Mouse (Mus musculus): ENCODE results near the gene Znrf2.

The Znrf2 gene

GRCm38 (mm10) chr6:54816388-54817065 is at the start of gene Znrf2:
TSS of gene Znrf2 (plus strand) at chr6:54816916.
- peak; percentile 98 for DNase-seq (ENCODE audit: low read depth)

GRCm38 (mm10) chr6:54767746-54768145 is 49.0 kb upstream of the Znrf2 start:
- DNase-seq (ENCODE audit: low read depth) = no peak

GRCm38 (mm10) chr6:54770766-54771165 is 46.0 kb upstream of the Znrf2 start:
- no peak for DNase-seq (ENCODE audit: low read depth)

- no peak for DNase-seq (ENCODE audit: low read depth)
Observed at GRCm38 (mm10) chr6:54771171-54771570, 45.5 kb upstream of the Znrf2 start.

- no peak for DNase-seq (ENCODE audit: low read depth)
Observed at GRCm38 (mm10) chr6:54772078-54772477, 44.6 kb upstream of the Znrf2 start.

- DNase-seq (ENCODE audit: low read depth) = peak; percentile 49
Observed at GRCm38 (mm10) chr6:54775739-54776138, 41.0 kb upstream of the Znrf2 start.

GRCm38 (mm10) chr6:54777661-54778060 is 39.1 kb upstream of the Znrf2 start:
- DNase-seq (ENCODE audit: low read depth) = no peak

- no peak for DNase-seq (ENCODE audit: low read depth)
Observed at GRCm38 (mm10) chr6:54779968-54780367, 36.7 kb upstream of the Znrf2 start.

GRCm38 (mm10) chr6:54780569-54781304 is 36.0 kb upstream of the Znrf2 start:
- DNase-seq (ENCODE audit: low read depth) = no peak

- DNase-seq (ENCODE audit: low read depth) = no peak
Observed at GRCm38 (mm10) chr6:54781881-54782280, 34.8 kb upstream of the Znrf2 start.

GRCm38 (mm10) chr6:54785098-54785730 is 31.5 kb upstream of the Znrf2 start:
- DNase-seq (ENCODE audit: low read depth) = no peak

GRCm38 (mm10) chr6:54786766-54787165 is 29.9 kb upstream of the Znrf2 start:
- no peak for DNase-seq (ENCODE audit: low read depth)

GRCm38 (mm10) chr6:54788493-54788892 is 28.2 kb upstream of the Znrf2 start:
- no peak for DNase-seq (ENCODE audit: low read depth)

- DNase-seq (ENCODE audit: low read depth) = no peak
Observed at GRCm38 (mm10) chr6:54789139-54789538, 27.6 kb upstream of the Znrf2 start.

- DNase-seq (ENCODE audit: low read depth) = no peak
Observed at GRCm38 (mm10) chr6:54790071-54790470, 26.6 kb upstream of the Znrf2 start.

GRCm38 (mm10) chr6:54793853-54794252 is 22.9 kb upstream of the Znrf2 start:
- DNase-seq (ENCODE audit: low read depth) = no peak

GRCm38 (mm10) chr6:54794372-54794771 is 22.3 kb upstream of the Znrf2 start:
- peak; percentile 39 for DNase-seq (ENCODE audit: low read depth)

GRCm38 (mm10) chr6:54794991-54795390 is 21.7 kb upstream of the Znrf2 start:
- DNase-seq (ENCODE audit: low read depth) = no peak

GRCm38 (mm10) chr6:54795971-54796370 is 20.7 kb upstream of the Znrf2 start:
- DNase-seq (ENCODE audit: low read depth) = no peak

- DNase-seq (ENCODE audit: low read depth) = no peak
Observed at GRCm38 (mm10) chr6:54802348-54802747, 14.4 kb upstream of the Znrf2 start.

GRCm38 (mm10) chr6:54804066-54804864 is 12.5 kb upstream of the Znrf2 start:
- DNase-seq (ENCODE audit: low read depth) = no peak

- DNase-seq (ENCODE audit: low read depth) = no peak
Observed at GRCm38 (mm10) chr6:54805779-54806178, 10.9 kb upstream of the Znrf2 start.
